Mouse (Mus musculus) megakaryocyte, embryonic 14.5 days (primary cell): ENCODE measurements around the gene Cks1b. TPM values are rescaled to one million over a fixed set of nuclear protein-coding genes. Genes with fewer than 3 reads are reported as not detected.

ENCODE experiments used
- H3K27me3 ChIP-seq: replicated peaks from 2 replicates; pipeline ENCODE3; 2012; ENCODE audit warnings: inconsistent platforms
- H3K36me3 ChIP-seq: replicated peaks from 2 replicates; pipeline ENCODE3; 2012; ENCODE audit warnings: low read length, inconsistent platforms, mixed read lengths
- H3K4me1 ChIP-seq: 2 replicates; pipeline ENCODE4 v1.6.1; 2012; ENCODE audit warnings: inconsistent platforms
- H3K4me3 ChIP-seq: replicated peaks from 2 replicates; pipeline ENCODE3; 2012; ENCODE audit warnings: moderate library complexity, mild to moderate bottlenecking, inconsistent platforms
- H3K9me3 ChIP-seq: 2 replicates; pipeline ENCODE4 v1.6.1; 2012; ENCODE audit warnings: inconsistent platforms
- FLI1 ChIP-seq: IDR thresholded peaks from 2 replicates; pipeline ENCODE4 v1.6.1; 2012; ENCODE audit warnings: low read length, inconsistent platforms, mixed read lengths
- GATA1 ChIP-seq: IDR thresholded peaks from 3 replicates; pipeline ENCODE4 v1.6.1; 2012; ENCODE audit warnings: mixed read lengths, low read length, inconsistent platforms, borderline replicate concordance
- polyA plus RNA-seq: library from polyadenylated mRNA; stranded (reverse); fragments of >175 nt; gene quantifications from 2 replicates; pipeline ENCODE4 v1.2.3, GENCODE M21; 2012; ENCODE audit warnings: low replicate concordance; ENCODE audit not compliant: insufficient read depth

Gene Cks1b
- polyA plus RNA-seq, 1 experiment, result 53.9 TPM

- Histone ChIP-seq H3K36me3 (no peaks in the 10 kb centered on the region), H3K4me3 (no peak overlapping the region), H3K9me3 (peaks cover 4% of the 10 kb centered on the region), H3K27me3 (peaks cover 79% of the 10 kb centered on the region), H3K4me1 (no peaks in the 10 kb centered on the region; the same call in 1 of the 2 replicates)
- TF ChIP-seq FLI1 (no peak), GATA1 (no peak)
Measured at GRCm38 (mm10) chr3:89367338-89367737, 50.8 kb downstream of the Cks1b start.

- Histone ChIP-seq H3K4me1 (no peaks in the 10 kb centered on the region; the same call in 1 of the 2 replicates), H3K4me3 (no peak overlapping the region), H3K9me3 (no peaks in the 10 kb centered on the region), H3K36me3 (no peaks in the 10 kb centered on the region), H3K27me3 (peaks cover 85% of the 10 kb centered on the region)
- TF ChIP-seq FLI1 (no peak), GATA1 (no peak)
Measured at GRCm38 (mm10) chr3:89365486-89366414, 52.4 kb downstream of the Cks1b start.

Other genes starting within 250 kb of the Cks1b start
- gene Scamp3, start 240.9 kb downstream of the Cks1b start, polyA plus RNA-seq, result 180 and 256 TPM in 2 replicates
- 23.3 and 39.8 TPM in 2 replicates for gene Fam189b, start 235.2 kb downstream of the Cks1b start, polyA plus RNA-seq
- gene Gba, start 215.5 kb downstream of the Cks1b start, polyA plus RNA-seq, result 8.5 and 10.8 TPM in 2 replicates
- 0.07 TPM in 1 of 2 replicates, not detected in the other for gene Thbs3, start 203.2 kb downstream of the Cks1b start, polyA plus RNA-seq
- 299 and 549 TPM in 2 replicates for gene Mtx1, start 191.3 kb downstream of the Cks1b start, polyA plus RNA-seq
- 0.29 and 1.2 TPM in 2 replicates for gene Muc1, start 189.3 kb downstream of the Cks1b start, polyA plus RNA-seq
- 81.0 and 225 TPM in 2 replicates for gene Krtcap2, start 172.4 kb downstream of the Cks1b start, polyA plus RNA-seq
- 1.8 and 2.1 TPM in 2 replicates for gene Trim46, start 172.1 kb downstream of the Cks1b start, polyA plus RNA-seq
- 435 and 701 TPM in 2 replicates for gene Dpm3, start 159.0 kb downstream of the Cks1b start, polyA plus RNA-seq
- gene Slc50a1, start 147.8 kb downstream of the Cks1b start, polyA plus RNA-seq, result 7.0 and 25.0 TPM in 2 replicates
- 0.16 TPM in 1 of 2 replicates, not detected in the other for gene Efna1, start 137.2 kb downstream of the Cks1b start, polyA plus RNA-seq
- not detected in 2 replicates for gene Efna3, start 95.4 kb downstream of the Cks1b start, polyA plus RNA-seq
- gene Efna4, start 80.4 kb downstream of the Cks1b start, polyA plus RNA-seq, result 0.29 TPM in 1 of 2 replicates, not detected in the other
- gene Adam15, start 68.4 kb downstream of the Cks1b start, polyA plus RNA-seq, result 36.8 and 135 TPM in 2 replicates
- not detected in 2 replicates for gene Dcst2, start 56.4 kb downstream of the Cks1b start, polyA plus RNA-seq
- not detected in 2 replicates for gene Dcst1, start 53.1 kb downstream of the Cks1b start, polyA plus RNA-seq
- 76.2 and 120 TPM in 2 replicates for gene Zbtb7b, start 23.6 kb downstream of the Cks1b start, polyA plus RNA-seq
- 0.31 and 0.95 TPM in 2 replicates for gene Lenep, start 15.6 kb downstream of the Cks1b start, polyA plus RNA-seq
- 23.1 and 23.4 TPM in 2 replicates for gene Flad1, start 6.5 kb downstream of the Cks1b start, polyA plus RNA-seq
- 22.7 and 67.6 TPM in 2 replicates for gene Shc1, start 60 bp upstream of the Cks1b start, polyA plus RNA-seq
- 35.3 and 137 TPM in 2 replicates for gene Pygo2, start 11.8 kb upstream of the Cks1b start, polyA plus RNA-seq
- gene Pbxip1, start 18.3 kb upstream of the Cks1b start, polyA plus RNA-seq, result 23.0 and 29.3 TPM in 2 replicates
- 10.7 and 35.6 TPM in 2 replicates for gene Pmvk, start 36.2 kb upstream of the Cks1b start, polyA plus RNA-seq
- not detected in 2 replicates for gene Kcnn3, start 101.8 kb upstream of the Cks1b start, polyA plus RNA-seq